Mouse (Mus musculus) v-Abl transformed pro-B cells (cell line): ENCODE results near the gene Tgm6.

ENCODE experiments used
- in situ Hi-C, 2 experiments: fragments of 400-800 bp; cut with MboI; formaldehyde crosslinking; loops; one replicate each; pipeline ENCODE4 v1.15.1; 2025; ENCODE audit not compliant: unreplicated experiment in 2 of 2

The Tgm6 gene

GRCm38 (mm10) chr2:130176820-130177219 lies 64.6 kb downstream of the Tgm6 start:
- in situ Hi-C loops: loop anchor here in 1 of 2 experiments (5.0 kb wide), 1 partner anchor 375 kb away; the partner anchor contains the start of gene Stk35

- in situ Hi-C loops: loop anchor here in 1 of 2 experiments (5.0 kb wide), 1 partner anchor 376 kb away; the partner anchor contains the start of gene Stk35
These were observed 66.1 kb downstream of the Tgm6 start for GRCm38 (mm10) chr2:130178381-130178705.

GRCm38 (mm10) chr2:130178706-130179506 lies 66.7 kb downstream of the Tgm6 start, which contains the start of gene Snrpb:
TSS of gene Snrpb (minus strand) at chr2:130179403.
- in situ Hi-C loops: loop anchor here in 1 of 2 experiments (5.0 kb wide), 1 partner anchor 377 kb away; the partner anchor contains the start of gene Stk35

- in situ Hi-C loops: loop anchor here in 1 of 2 experiments (5.0 kb wide), 1 partner anchor 377 kb away; the partner anchor contains the start of gene Stk35
These were observed 67.3 kb downstream of the Tgm6 start for GRCm38 (mm10) chr2:130179507-130180019.

GRCm38 (mm10) chr2:130188391-130188790 lies 76.2 kb downstream of the Tgm6 start:
- in situ Hi-C loops: no loop called here

- in situ Hi-C loops: no loop called here
These were observed 82.7 kb downstream of the Tgm6 start, which contains the start of gene Tmc2 for GRCm38 (mm10) chr2:130194894-130195293. TSS of gene Tmc2 (plus strand) at chr2:130195194.

GRCm38 (mm10) chr2:130200961-130201360 lies 88.7 kb downstream of the Tgm6 start:
- in situ Hi-C loops: no loop called here
